Mouse (Mus musculus): ENCODE measurements around the gene Rassf3.

Rassf3 gene

GRCm38 (mm10) chr10:121459124-121459853 lies 16.9 kb downstream of the Rassf3 start:
- no peak for DNase-seq

- peak in 1 of 2 experiments; percentile 43 for DNase-seq
Measured at GRCm38 (mm10) chr10:121458408-121458807, 17.7 kb downstream of the Rassf3 start.

- DNase-seq = peak; percentile 43 to 53
Measured at GRCm38 (mm10) chr10:121457381-121457780, 18.8 kb downstream of the Rassf3 start.

- DNase-seq = no peak
Measured at GRCm38 (mm10) chr10:121455517-121455916, 20.6 kb downstream of the Rassf3 start.

- no peak for DNase-seq
Measured at GRCm38 (mm10) chr10:121454708-121455475, 21.3 kb downstream of the Rassf3 start.

GRCm38 (mm10) chr10:121454033-121454432 lies 22.1 kb downstream of the Rassf3 start:
- no peak for DNase-seq

GRCm38 (mm10) chr10:121445808-121446207 lies 30.3 kb downstream of the Rassf3 start:
- no peak for DNase-seq

- DNase-seq = peak in 1 of 2 experiments; percentile 70
Measured at GRCm38 (mm10) chr10:121444198-121444597, 31.9 kb downstream of the Rassf3 start.

- DNase-seq = no peak
Measured at GRCm38 (mm10) chr10:121443791-121444190, 32.4 kb downstream of the Rassf3 start.

GRCm38 (mm10) chr10:121439310-121439731 lies 36.8 kb downstream of the Rassf3 start:
- DNase-seq = peak in 1 of 2 experiments; percentile 52

GRCm38 (mm10) chr10:121438109-121438508 lies 38.0 kb downstream of the Rassf3 start:
- no peak for DNase-seq

- DNase-seq = no peak
Measured at GRCm38 (mm10) chr10:121436693-121437092, 39.5 kb downstream of the Rassf3 start.

- no peak for DNase-seq
Measured at GRCm38 (mm10) chr10:121436258-121436645, 39.9 kb downstream of the Rassf3 start.

- DNase-seq = peak; percentile 71 to 84
Measured at GRCm38 (mm10) chr10:121435546-121436257, 40.4 kb downstream of the Rassf3 start.

- peak in 1 of 2 experiments; percentile 59 for DNase-seq
Measured at GRCm38 (mm10) chr10:121434441-121435103, 41.6 kb downstream of the Rassf3 start.

GRCm38 (mm10) chr10:121432635-121433280 lies 43.4 kb downstream of the Rassf3 start:
- DNase-seq = no peak

GRCm38 (mm10) chr10:121432041-121432634 lies 44.0 kb downstream of the Rassf3 start:
- DNase-seq = peak in 1 of 2 experiments; percentile 64

- DNase-seq = no peak
Measured at GRCm38 (mm10) chr10:121430764-121431540, 45.2 kb downstream of the Rassf3 start.

- peak; percentile 71 to 86 for DNase-seq
Measured at GRCm38 (mm10) chr10:121429981-121430682, 46.0 kb downstream of the Rassf3 start.

GRCm38 (mm10) chr10:121429581-121429980 lies 46.6 kb downstream of the Rassf3 start:
- no peak for DNase-seq
